Mouse (Mus musculus): Measurements from ENCODE around the gene Nucks1. TPM values are rescaled to one million over a fixed set of nuclear protein-coding genes. Genes with fewer than 3 reads are reported as not detected.

Gene Nucks1
- polyA plus RNA-seq, 1 experiment from 2014 or later = 53.2 TPM

DNA sequence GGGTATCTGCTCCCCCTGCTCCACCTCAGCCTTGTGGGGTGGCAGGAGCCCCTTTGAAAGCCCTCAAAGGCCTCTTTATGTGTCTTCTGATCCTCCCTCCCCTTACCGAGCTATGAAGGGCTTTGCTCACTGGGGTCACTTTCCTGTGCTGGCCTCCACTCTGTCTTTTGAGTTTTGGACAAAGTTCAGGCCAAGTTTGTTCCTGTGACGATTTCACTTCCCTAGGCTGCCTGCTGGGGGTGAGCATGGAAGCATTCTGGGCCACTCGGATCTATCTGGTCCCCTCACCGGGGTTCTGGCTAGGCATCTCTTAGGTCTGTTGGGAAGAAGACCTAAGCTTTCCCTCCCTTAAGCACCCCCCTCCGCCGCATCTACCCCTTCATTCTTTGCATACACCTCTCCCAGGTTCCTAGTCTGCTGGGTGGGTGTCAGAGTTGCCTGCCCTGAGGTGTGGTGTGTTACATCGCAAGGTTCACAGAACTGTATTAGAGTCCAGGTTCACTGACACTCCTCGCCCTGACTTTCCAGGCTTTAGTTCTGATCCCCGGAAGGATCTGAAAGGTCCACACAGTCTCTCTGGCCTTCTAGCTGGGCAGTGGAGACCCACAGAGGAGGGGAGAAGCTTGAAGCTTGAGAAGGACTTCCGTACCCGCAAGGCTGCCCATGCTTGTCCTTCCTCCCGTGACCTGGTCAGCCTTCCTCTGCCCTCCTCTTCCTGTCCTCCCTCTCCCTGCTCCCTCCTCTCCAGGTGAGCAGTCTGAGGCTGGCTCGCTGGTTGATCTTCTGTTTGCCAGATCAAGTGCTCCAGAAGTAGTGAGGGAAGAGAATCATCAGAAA is 62.4 kb downstream of the Nucks1 start:
- WGBS = 41% methylated on average over 13 of the region's 13 CpGs
- Histone ChIP-seq H3K4me2 (peak overlapping the region; percentile 41), H3K9ac (ENCODE audit: low read depth, low read length) (no peak overlapping the region), H3K4me1 (replicated peaks; ENCODE audit: control insufficient read depth, insufficient read depth, low read length) (peaks cover 36% of the 10 kb centered on the region), H3K9me3 (ENCODE audit: control insufficient read depth, low read length) (no peaks in the 10 kb centered on the region), H3K27ac (ENCODE audit: low read depth, low read length) (peak overlapping the region; percentile 28; the same call in 1 of the 2 replicates), H3K36me3 (ENCODE audit: control insufficient read depth, insufficient read depth, low read length) (no peaks in the 10 kb centered on the region), H3K4me3 (ENCODE audit: low read depth, low read length) (no peak overlapping the region), H3K27me3 (replicated peaks; ENCODE audit: control insufficient read depth, insufficient read depth, low read length) (no peaks in the 10 kb centered on the region)
- DNase-seq (ENCODE audit: low spot score) (no peak), ATAC-seq (replicated peaks; ENCODE audit: low FRiP score) (0 out of 2 replicates have a peak, but pooled peaks have one; percentile 6)

DNA sequence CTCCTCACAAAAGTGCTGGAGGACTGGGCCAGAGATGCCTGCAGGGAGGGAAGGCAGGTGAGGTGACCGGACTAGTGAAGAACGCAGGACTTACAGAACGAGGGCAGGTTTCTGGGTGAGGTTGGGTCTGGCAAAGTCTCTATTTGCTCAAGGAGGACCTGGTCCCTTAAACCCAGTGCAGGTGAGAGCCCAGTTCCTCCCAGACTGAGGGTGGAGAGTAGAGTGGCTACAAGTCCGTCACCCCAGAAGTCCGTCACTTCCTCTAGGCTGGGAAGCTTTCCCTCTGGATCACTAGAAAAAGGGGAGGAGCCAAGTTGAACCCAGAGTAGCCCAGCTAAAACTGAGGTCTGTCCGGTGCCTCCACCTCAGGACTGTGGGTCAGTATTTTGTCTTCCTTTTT is 63.7 kb downstream of the Nucks1 start:
- no peak for ATAC-seq (replicated peaks; ENCODE audit: low FRiP score)
- Histone ChIP-seq H3K4me2 (no peak overlapping the region), H3K4me3 (ENCODE audit: low read depth, low read length) (no peak overlapping the region), H3K4me1 (replicated peaks; ENCODE audit: control insufficient read depth, insufficient read depth, low read length) (peaks cover 36% of the 10 kb centered on the region), H3K27me3 (replicated peaks; ENCODE audit: control insufficient read depth, insufficient read depth, low read length) (no peaks in the 10 kb centered on the region), H3K27ac (ENCODE audit: low read depth, low read length) (no peak overlapping the region), H3K9ac (ENCODE audit: low read depth, low read length) (no peak overlapping the region), H3K9me3 (ENCODE audit: control insufficient read depth, low read length) (no peaks in the 10 kb centered on the region), H3K36me3 (ENCODE audit: control insufficient read depth, insufficient read depth, low read length) (0 out of 2 replicates have a peak, but pooled peaks cover 2% of the 10 kb centered on the region)
- no peak for DNase-seq (ENCODE audit: low spot score)
- 77% methylated on average over 6 of the region's 6 CpGs for WGBS

DNA sequence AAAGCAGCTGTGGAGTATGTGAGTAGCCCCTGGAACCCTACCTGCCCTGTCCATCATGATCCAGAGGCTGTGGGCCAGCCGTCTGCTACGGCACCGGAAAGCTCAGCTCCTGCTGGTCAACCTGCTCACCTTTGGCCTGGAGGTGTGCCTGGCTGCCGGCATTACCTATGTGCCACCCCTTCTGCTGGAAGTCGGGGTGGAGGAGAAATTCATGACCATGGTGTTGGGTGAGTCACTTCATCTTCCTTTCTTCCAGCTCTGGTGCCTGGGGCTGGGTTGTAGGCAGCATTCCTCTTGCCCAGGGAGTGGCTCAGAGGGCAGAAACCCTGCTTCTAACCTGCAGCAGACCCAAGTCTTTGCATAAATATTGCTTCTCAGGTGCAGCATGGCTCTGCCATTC is 66.6 kb downstream of the Nucks1 start:
- H3K36me3 ChIP-seq (ENCODE audit: control insufficient read depth, insufficient read depth, low read length) = 0 out of 2 replicates have a peak, but pooled peaks cover 2% of the 10 kb centered on the region
- ATAC-seq (replicated peaks; ENCODE audit: low FRiP score) = no peak
- no peak for DNase-seq (ENCODE audit: low spot score)
- H3K9ac ChIP-seq (ENCODE audit: low read depth, low read length) = no peak overlapping the region
- H3K4me3 ChIP-seq (ENCODE audit: low read depth, low read length) = no peak overlapping the region
- no peak overlapping the region for H3K4me2 ChIP-seq
- peaks cover 18% of the 10 kb centered on the region for H3K4me1 ChIP-seq (replicated peaks; ENCODE audit: control insufficient read depth, insufficient read depth, low read length)
- H3K9me3 ChIP-seq (ENCODE audit: control insufficient read depth, low read length) = no peaks in the 10 kb centered on the region
- no peak overlapping the region for H3K27ac ChIP-seq (ENCODE audit: low read depth, low read length)
- H3K27me3 ChIP-seq (replicated peaks; ENCODE audit: control insufficient read depth, insufficient read depth, low read length) = no peaks in the 10 kb centered on the region
- WGBS = 85% methylated on average over 5 of the region's 5 CpGs

DNA sequence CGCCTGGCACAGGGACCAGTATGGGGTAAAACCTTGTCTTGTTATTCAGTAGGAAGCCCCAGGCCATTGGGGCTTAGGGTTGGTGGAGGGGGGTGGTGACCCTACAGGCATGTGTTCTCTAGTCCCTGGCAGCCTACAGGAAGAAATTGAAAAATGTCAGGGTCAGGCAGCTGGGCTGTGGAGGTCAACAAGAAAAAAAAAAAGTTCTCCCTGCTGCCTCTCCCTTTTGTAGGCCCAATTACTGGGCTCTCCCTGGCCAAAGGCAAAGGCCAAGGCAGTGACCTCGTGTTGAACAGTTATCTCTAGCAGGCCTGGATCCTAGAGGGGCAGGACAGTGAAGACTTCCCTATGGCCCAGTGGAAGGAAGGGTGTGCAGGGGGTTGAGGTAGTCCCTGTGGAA is 70.1 kb downstream of the Nucks1 start:
- Histone ChIP-seq H3K36me3 (ENCODE audit: control insufficient read depth, insufficient read depth, low read length) (0 out of 2 replicates have a peak, but pooled peaks cover 2% of the 10 kb centered on the region), H3K4me3 (ENCODE audit: low read depth, low read length) (no peak overlapping the region), H3K4me2 (no peak overlapping the region), H3K27ac (ENCODE audit: low read depth, low read length) (no peak overlapping the region), H3K4me1 (replicated peaks; ENCODE audit: control insufficient read depth, insufficient read depth, low read length) (peaks cover 2% of the 10 kb centered on the region; the same call in 1 of the 2 replicates), H3K9ac (ENCODE audit: low read depth, low read length) (no peak overlapping the region), H3K27me3 (replicated peaks; ENCODE audit: control insufficient read depth, insufficient read depth, low read length) (no peaks in the 10 kb centered on the region), H3K9me3 (ENCODE audit: control insufficient read depth, low read length) (no peaks in the 10 kb centered on the region)
- 40% methylated on average over 2 of the region's 2 CpGs for WGBS
- DNase-seq (ENCODE audit: low spot score) (no peak), ATAC-seq (replicated peaks; ENCODE audit: low FRiP score) (no peak)

DNA sequence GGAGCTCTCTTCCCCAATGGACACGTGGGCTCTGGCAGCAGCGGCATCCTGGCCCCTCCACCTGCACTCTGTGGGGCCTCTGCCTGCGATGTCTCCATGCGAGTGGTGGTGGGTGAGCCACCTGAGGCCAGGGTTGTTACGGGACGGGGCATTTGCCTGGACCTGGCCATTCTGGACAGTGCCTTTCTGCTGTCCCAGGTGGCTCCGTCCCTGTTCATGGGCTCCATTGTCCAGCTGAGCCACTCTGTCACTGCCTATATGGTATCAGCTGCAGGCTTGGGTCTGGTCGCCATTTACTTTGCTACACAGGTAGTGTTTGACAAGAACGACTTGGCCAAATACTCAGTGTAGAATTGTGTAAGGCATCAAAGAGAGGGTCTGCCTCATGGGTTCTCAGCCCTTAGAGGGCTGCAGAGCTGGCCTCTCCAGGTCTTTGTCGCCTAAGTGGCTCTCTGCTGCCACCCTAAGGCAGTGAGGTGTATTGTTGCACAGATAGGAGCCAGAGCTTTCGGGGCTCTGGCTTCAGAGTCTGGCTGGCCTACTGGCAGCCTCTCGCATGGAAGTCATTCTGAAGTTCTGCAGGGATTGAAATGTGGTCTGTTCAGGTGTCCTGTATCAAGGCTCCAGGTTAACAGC is 71.2 kb downstream of the Nucks1 start:
- Histone ChIP-seq H3K36me3 (ENCODE audit: control insufficient read depth, insufficient read depth, low read length) (0 out of 2 replicates have a peak, but pooled peaks cover 2% of the 10 kb centered on the region), H3K9ac (ENCODE audit: low read depth, low read length) (no peak overlapping the region), H3K27ac (ENCODE audit: low read depth, low read length) (no peak overlapping the region), H3K27me3 (replicated peaks; ENCODE audit: control insufficient read depth, insufficient read depth, low read length) (no peaks in the 10 kb centered on the region), H3K9me3 (ENCODE audit: control insufficient read depth, low read length) (no peaks in the 10 kb centered on the region), H3K4me2 (no peak overlapping the region), H3K4me3 (ENCODE audit: low read depth, low read length) (no peak overlapping the region), H3K4me1 (replicated peaks; ENCODE audit: control insufficient read depth, insufficient read depth, low read length) (peaks cover 2% of the 10 kb centered on the region; the same call in 1 of the 2 replicates)
- 51% methylated on average over 12 of the region's 12 CpGs for WGBS
- peak; percentile 58 for ATAC-seq (replicated peaks; ENCODE audit: low FRiP score)
- DNase-seq (ENCODE audit: low spot score) = peak; percentile 59

DNA sequence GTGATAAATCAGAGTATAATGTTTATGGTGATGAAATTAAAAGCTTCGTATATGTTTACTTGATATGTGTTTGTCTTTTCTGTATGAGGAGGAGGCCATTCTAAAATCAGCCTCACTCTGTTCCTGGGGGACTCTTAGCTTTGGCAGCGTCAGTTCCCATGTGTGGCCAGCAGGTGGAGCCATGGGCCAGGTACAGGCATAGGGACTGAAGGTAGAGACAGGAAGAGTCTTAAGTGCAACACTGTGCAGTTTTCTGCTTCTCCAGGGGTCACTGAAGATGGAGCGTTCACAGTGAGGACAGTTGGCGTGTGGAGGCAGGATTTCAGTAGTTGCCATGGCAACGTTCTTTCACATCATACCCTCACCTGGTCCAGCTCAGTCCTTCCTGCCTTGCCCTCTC is 72.6 kb downstream of the Nucks1 start:
- Histone ChIP-seq H3K4me1 (replicated peaks; ENCODE audit: control insufficient read depth, insufficient read depth, low read length) (peaks cover 2% of the 10 kb centered on the region; the same call in 1 of the 2 replicates), H3K4me3 (ENCODE audit: low read depth, low read length) (no peak overlapping the region), H3K9ac (ENCODE audit: low read depth, low read length) (no peak overlapping the region), H3K27me3 (replicated peaks; ENCODE audit: control insufficient read depth, insufficient read depth, low read length) (no peaks in the 10 kb centered on the region), H3K9me3 (ENCODE audit: control insufficient read depth, low read length) (no peaks in the 10 kb centered on the region), H3K36me3 (ENCODE audit: control insufficient read depth, insufficient read depth, low read length) (0 out of 2 replicates have a peak, but pooled peaks cover 2% of the 10 kb centered on the region), H3K4me2 (no peak overlapping the region), H3K27ac (ENCODE audit: low read depth, low read length) (no peak overlapping the region)
- WGBS = 14% methylated on average over 5 of the region's 5 CpGs
- DNase-seq (ENCODE audit: low spot score) (peak; percentile 68), ATAC-seq (replicated peaks; ENCODE audit: low FRiP score) (peak; percentile 32)

DNA sequence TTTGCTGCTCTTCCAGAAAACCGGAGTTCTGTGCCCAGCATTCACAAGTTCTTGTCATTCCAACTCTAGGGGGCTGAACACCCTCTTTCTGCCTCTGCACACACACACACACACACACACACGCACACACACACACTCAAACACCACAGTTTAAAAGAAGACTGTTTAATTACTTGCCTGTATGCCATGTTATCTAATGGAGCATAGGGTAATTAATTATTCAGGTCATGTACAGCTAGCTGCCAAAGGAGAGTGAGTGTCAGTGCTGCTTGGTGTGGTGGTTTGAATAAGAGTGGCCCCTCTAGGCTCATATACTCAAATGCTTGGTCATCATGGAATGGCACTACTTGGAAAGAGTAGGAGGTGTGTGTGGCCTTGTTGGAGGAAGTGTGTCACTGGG is 73.5 kb downstream of the Nucks1 start:
- H3K27ac ChIP-seq (ENCODE audit: low read depth, low read length) = no peak overlapping the region
- no peaks in the 10 kb centered on the region for H3K9me3 ChIP-seq (ENCODE audit: control insufficient read depth, low read length)
- H3K27me3 ChIP-seq (replicated peaks; ENCODE audit: control insufficient read depth, insufficient read depth, low read length) = no peaks in the 10 kb centered on the region
- peaks cover 2% of the 10 kb centered on the region; the same call in 1 of the 2 replicates for H3K4me1 ChIP-seq (replicated peaks; ENCODE audit: control insufficient read depth, insufficient read depth, low read length)
- WGBS = 76% methylated on average over 2 of the region's 2 CpGs
- no peaks in the 10 kb centered on the region for H3K36me3 ChIP-seq (ENCODE audit: control insufficient read depth, insufficient read depth, low read length)
- no peak overlapping the region for H3K4me2 ChIP-seq
- H3K4me3 ChIP-seq (ENCODE audit: low read depth, low read length) = no peak overlapping the region
- DNase-seq (ENCODE audit: low spot score) = no peak
- ATAC-seq (replicated peaks; ENCODE audit: low FRiP score) = no peak
- H3K9ac ChIP-seq (ENCODE audit: low read depth, low read length) = no peak overlapping the region

Measured in liver, embryonic 11.5 days (tissue).